Comparison of ENCODE assay signal across 31 mouse cellular contexts in genomic region chr13:41374886-41375285, GRCm38 (mm10).
"Had no signal": no experiment of that assay in that cellular context is flagged by ENCODE, and none has a peak within 500 bp of the region (broad histone marks: within the 10 kb centered on the region; RNA-seq: fewer than 3 reads in every experiment).

No protein-coding gene starts in this region.

- H3K4me3 ChIP-seq: limb, embryonic 10.5 days; limb, embryonic 12.5 days; limb, embryonic 13.5 days; limb, embryonic 15.5 days; liver, embryonic 12.5 days; liver, embryonic 13.5 days; liver, embryonic 15.5 days; lung, embryonic 15.5 days; megakaryocyte, embryonic 14.5 days; midbrain, embryonic 10.5 days; midbrain, embryonic 12.5 days; midbrain, embryonic 13.5 days; midbrain, embryonic 15.5 days; myocyte; neural tube, embryonic 12.5 days had no signal

- ATAC-seq: liver, embryonic 12.5 days; liver, postnatal 0 days; lung, postnatal 0 days; midbrain, embryonic 13.5 days; midbrain, embryonic 15.5 days; midbrain, embryonic 16.5 days had no signal

- H3K27me3 ChIP-seq: limb, embryonic 15.5 days; liver, embryonic 12.5 days; liver, embryonic 13.5 days; liver, embryonic 15.5 days; lung, embryonic 15.5 days; megakaryocyte, embryonic 14.5 days; midbrain, embryonic 12.5 days; midbrain, embryonic 13.5 days; midbrain, embryonic 15.5 days; neural tube, embryonic 12.5 days had no signal

- H3K36me3 ChIP-seq: limb, embryonic 10.5 days; limb, embryonic 12.5 days; limb, embryonic 13.5 days; limb, embryonic 15.5 days; liver, embryonic 12.5 days; liver, embryonic 13.5 days; liver, embryonic 15.5 days; lung, embryonic 15.5 days; midbrain, embryonic 10.5 days; midbrain, embryonic 12.5 days; midbrain, embryonic 13.5 days; midbrain, embryonic 15.5 days; neural tube, embryonic 12.5 days had no signal

- H3K4me2 ChIP-seq: limb, embryonic 12.5 days; limb, embryonic 13.5 days; limb, embryonic 15.5 days; liver, embryonic 11.5 days; liver, embryonic 12.5 days; liver, embryonic 13.5 days; liver, embryonic 15.5 days; lung, embryonic 14.5 days; lung, embryonic 15.5 days; midbrain, embryonic 12.5 days; midbrain, embryonic 13.5 days; midbrain, embryonic 15.5 days; neural tube, embryonic 12.5 days had no signal

- DNase-seq: left cerebral cortex, postnatal 4 days; liver; liver, embryonic 13.5 days; liver, postnatal 0 days; lung, adult 18-20 months; lung, adult 2 months; lung, embryonic 14.5 days; lung, postnatal 10 days; lung, postnatal 14 days; lung, postnatal 36 days; lung, postnatal 4 days; midbrain, embryonic 14.5 days had no signal

- H3K9me3 ChIP-seq: limb, embryonic 10.5 days; limb, embryonic 12.5 days; limb, embryonic 13.5 days; limb, embryonic 15.5 days; liver, embryonic 12.5 days; liver, embryonic 13.5 days; liver, embryonic 15.5 days; lung, embryonic 15.5 days; megakaryocyte, embryonic 14.5 days; midbrain, embryonic 10.5 days; midbrain, embryonic 12.5 days; midbrain, embryonic 13.5 days; midbrain, embryonic 15.5 days; neural tube, embryonic 12.5 days had no signal

- H3K27ac ChIP-seq: limb, embryonic 10.5 days; limb, embryonic 12.5 days; limb, embryonic 13.5 days; limb, embryonic 15.5 days; liver, embryonic 12.5 days; liver, embryonic 13.5 days; liver, embryonic 14.5 days; liver, embryonic 15.5 days; lung, embryonic 15.5 days; macrophage; midbrain, embryonic 10.5 days; midbrain, embryonic 12.5 days; midbrain, embryonic 13.5 days; midbrain, embryonic 15.5 days; neural tube, embryonic 12.5 days had no signal

- H3K9ac ChIP-seq: limb, embryonic 12.5 days; limb, embryonic 13.5 days; limb, embryonic 15.5 days; liver, embryonic 12.5 days; liver, embryonic 13.5 days; liver, embryonic 14.5 days; liver, embryonic 15.5 days; liver, postnatal 0 days; lung, embryonic 14.5 days; lung, embryonic 15.5 days; midbrain, embryonic 12.5 days; midbrain, embryonic 13.5 days; midbrain, embryonic 15.5 days; neural tube, embryonic 12.5 days had no signal

- H3K4me1 ChIP-seq: liver, embryonic 12.5 days; liver, embryonic 13.5 days; liver, embryonic 15.5 days; midbrain, embryonic 15.5 days had no signal
